In genomic region chr10:115363151-115363550, GRCm38 (mm10) we compare ENCODE assay signal across 8 mouse cellular contexts. TPM values are rescaled to one million over a fixed set of nuclear protein-coding genes. Genes with fewer than 3 reads are reported as not detected.
DNase-seq lines count a peak whose midpoint lies in the region; ATAC-seq and TF ChIP-seq lines count a peak whose summit lies in the region.

No protein-coding gene starts in this region.

- H3K79me2 ChIP-seq in liver, adult 2 months (ENCODE audit: control insufficient read depth, insufficient read depth, low read length) = peaks cover 6% of the 10 kb centered on the region; the same call in 1 of the 2 replicates

- no peak overlapping the region for H3K9ac ChIP-seq in liver, adult 2 months (ENCODE audit: low read depth, low read length)
- peak overlapping the region; percentile 62 for H3K9ac ChIP-seq in embryonic facial prominence, embryonic 11.5 days (replicated peaks; ENCODE audit: low read length)
- H3K9ac ChIP-seq in intestine, postnatal 0 days (ENCODE audit: low read depth, low read length) = no peak overlapping the region

- peaks cover 12% of the 10 kb centered on the region; the same call in 1 of the 2 replicates for H3K4me1 ChIP-seq in liver, adult 2 months (ENCODE audit: control insufficient read depth, insufficient read depth, low read length)
- H3K4me1 ChIP-seq in embryonic facial prominence, embryonic 11.5 days (ENCODE audit: control insufficient read depth, insufficient read depth, low read length) = no peaks in the 10 kb centered on the region
- no peaks in the 10 kb centered on the region for H3K4me1 ChIP-seq in intestine, postnatal 0 days (replicated peaks; ENCODE audit: control insufficient read depth, insufficient read depth, low read length)
- peaks cover 15% of the 10 kb centered on the region for H3K4me1 ChIP-seq in small intestine, adult 2 months (ENCODE audit: control insufficient read depth, insufficient read depth, insufficient read length, low read length)

- no peak overlapping the region for H3K4me3 ChIP-seq in liver, adult 2 months (ENCODE audit: insufficient read depth, low read depth, low read length)
- peak overlapping the region; percentile 47; the same call in 1 of the 2 replicates for H3K4me3 ChIP-seq in embryonic facial prominence, embryonic 11.5 days (ENCODE audit: low read depth, low read length)
- no peak overlapping the region for H3K4me3 ChIP-seq in intestine, postnatal 0 days (ENCODE audit: low read depth, low read length)
- no peak overlapping the region for H3K4me3 ChIP-seq in small intestine, adult 2 months (ENCODE audit: low read depth, low read length)

- no peaks in the 10 kb centered on the region for H3K9me3 ChIP-seq in embryonic facial prominence, embryonic 11.5 days (replicated peaks; ENCODE audit: control insufficient read depth, low read length)
- no peaks in the 10 kb centered on the region for H3K9me3 ChIP-seq in intestine, postnatal 0 days (ENCODE audit: control insufficient read depth)

- TF ChIP-seq POLR2A in liver, adult 2 months (IDR thresholded peaks at IDR 0.05; ENCODE audit: extremely low read depth, insufficient read depth, low read length) = no peak
- TF ChIP-seq POLR2A in small intestine, adult 2 months (IDR thresholded peaks at IDR 0.05; ENCODE audit: low read depth, low read length) = no peak

- H3K27me3 ChIP-seq in liver, adult 2 months (ENCODE audit: control insufficient read depth, insufficient read depth, low read length) = no peaks in the 10 kb centered on the region
- no peaks in the 10 kb centered on the region for H3K27me3 ChIP-seq in embryonic facial prominence, embryonic 11.5 days (ENCODE audit: control insufficient read depth, insufficient read depth, low read length)
- H3K27me3 ChIP-seq in intestine, postnatal 0 days (replicated peaks; ENCODE audit: control insufficient read depth, insufficient read depth, low read length) = no peaks in the 10 kb centered on the region
- H3K27me3 ChIP-seq in small intestine, adult 2 months (ENCODE audit: control insufficient read depth, insufficient read depth, low read length) = no peaks in the 10 kb centered on the region

- peak overlapping the region; percentile 62 for H3K4me2 ChIP-seq in embryonic facial prominence, embryonic 11.5 days (ENCODE audit: low read depth, low read length)
- peak overlapping the region; percentile 75 for H3K4me2 ChIP-seq in intestine, postnatal 0 days (replicated peaks; ENCODE audit: low read depth)

- no peak for TF ChIP-seq CTCF in liver, adult 2 months (IDR thresholded peaks at IDR 0.05; ENCODE audit: low read depth, low read length)
- TF ChIP-seq CTCF in intestine, postnatal 0 days (IDR thresholded peaks at IDR 0.05; ENCODE audit: low read depth) = no peak
- TF ChIP-seq CTCF in small intestine, adult 2 months (IDR thresholded peaks at IDR 0.05; ENCODE audit: extremely low read depth, insufficient read length, insufficient replicate concordance, low read depth, low read length) = no peak

- no peak for ATAC-seq in embryonic facial prominence, embryonic 11.5 days (replicated peaks; ENCODE audit: insufficient number of reproducible peaks, low FRiP score, low TSS enrichment, low read depth)
- ATAC-seq in intestine, postnatal 0 days = no peak

- no peaks in the 10 kb centered on the region for H3K36me3 ChIP-seq in liver, adult 2 months (ENCODE audit: control insufficient read depth, insufficient read depth, low read length)
- no peaks in the 10 kb centered on the region for H3K36me3 ChIP-seq in embryonic facial prominence, embryonic 11.5 days (replicated peaks; ENCODE audit: control insufficient read depth, insufficient read depth, low read depth, low read length)
- no peaks in the 10 kb centered on the region; the same call in 1 of the 2 replicates for H3K36me3 ChIP-seq in intestine, postnatal 0 days (ENCODE audit: control insufficient read depth, insufficient read depth)
- peaks cover 2% of the 10 kb centered on the region; the same call in 1 of the 2 replicates for H3K36me3 ChIP-seq in small intestine, adult 2 months (ENCODE audit: control insufficient read depth, insufficient read depth, low read length)

- H3K27ac ChIP-seq in liver, adult 2 months (replicated peaks; ENCODE audit: insufficient read depth, low read depth, low read length) = peak overlapping the region; percentile 36; the same call in 1 of the 2 replicates
- no peak overlapping the region for H3K27ac ChIP-seq in embryonic facial prominence, embryonic 11.5 days (replicated peaks; ENCODE audit: low read depth, low read length)
- peak overlapping the region; percentile 92; the same call in 1 of the 2 replicates for H3K27ac ChIP-seq in intestine, postnatal 0 days (ENCODE audit: low read depth, low read length)
- peak overlapping the region; percentile 97; the same call in 1 of the 2 replicates for H3K27ac ChIP-seq in small intestine, adult 2 months (ENCODE audit: insufficient read depth, low read depth, low read length)

- 64% methylated on average over 4 of the region's 4 CpGs for WGBS in liver, adult 2 months
- 88% methylated on average over 4 of the region's 4 CpGs for WGBS in embryonic facial prominence, embryonic 11.5 days
- WGBS in intestine, postnatal 0 days = 76% methylated on average over 4 of the region's 4 CpGs
- WGBS in small intestine, adult 2 months = 70% methylated on average over 4 of the region's 4 CpGs

- DNase-seq in liver, adult 2 months (ENCODE audit: extremely low read depth, low read depth, low spot score) = no peak
- DNase-seq in liver = no peak
- DNase-seq in embryonic facial prominence, embryonic 11.5 days (ENCODE audit: low spot score) = no peak
- no peak for DNase-seq in gastrocnemius, postnatal 25 days
- no peak for DNase-seq in right cerebral cortex, postnatal 4 days
- DNase-seq in ovary, postnatal 10 days (ENCODE audit: low spot score) = no peak

RNA-seq across cellular contexts. Expression of gene Tmem19, which starts 0.8 kb away (rescaled TPM):
- 30.8 and 36.7 TPM in 2 replicates for total RNA-seq in liver, adult 2 months (2014; rRNA removed)
- polyA plus RNA-seq in liver, adult 2 months (2012; rRNA removed) = 41.8 and 47.4 TPM in 2 replicates
- 25.3 and 36.4 TPM in 2 replicates for polyA plus RNA-seq in embryonic facial prominence, embryonic 11.5 days (2014; fragmentation: Nextera tagmentation; extraction: Ambion mirVana)
- 47.4 and 50.7 TPM in 2 replicates for polyA plus RNA-seq in intestine, postnatal 0 days (2015; fragmentation: Nextera tagmentation; extraction: Ambion mirVana)
- 17.0 and 29.9 TPM in 2 replicates for polyA plus RNA-seq in small intestine, adult 2 months (2012; rRNA removed)
- 10 to 100 TPM in 1 of 2 experiments, 1 to 10 TPM in 1; 8.8 to 14.9 TPM for total RNA-seq in gastrocnemius, postnatal 25 days (2021)

RNA-seq across cellular contexts. Expression of gene Thap2, which starts 21.1 kb away (rescaled TPM):
- total RNA-seq in liver, adult 2 months (2014; rRNA removed) = 6.6 and 8.7 TPM in 2 replicates
- polyA plus RNA-seq in liver, adult 2 months (2012; rRNA removed) = 2.5 and 3.8 TPM in 2 replicates
- polyA plus RNA-seq in embryonic facial prominence, embryonic 11.5 days (2014; fragmentation: Nextera tagmentation; extraction: Ambion mirVana) = 20.0 and 21.6 TPM in 2 replicates
- polyA plus RNA-seq in intestine, postnatal 0 days (2015; fragmentation: Nextera tagmentation; extraction: Ambion mirVana) = 10.0 and 10.4 TPM in 2 replicates
- polyA plus RNA-seq in small intestine, adult 2 months (2012; rRNA removed) = 1.5 and 2.1 TPM in 2 replicates
- 1 to 10 TPM; 6.1 to 7.8 TPM for total RNA-seq in gastrocnemius, postnatal 25 days (2021)

RNA-seq across cellular contexts. Expression of gene Zfc3h1, which starts 21.6 kb away (rescaled TPM):
- 28.3 and 31.6 TPM in 2 replicates for total RNA-seq in liver, adult 2 months (2014; rRNA removed)
- polyA plus RNA-seq in liver, adult 2 months (2012; rRNA removed) = 6.0 and 7.9 TPM in 2 replicates
- polyA plus RNA-seq in embryonic facial prominence, embryonic 11.5 days (2014; fragmentation: Nextera tagmentation; extraction: Ambion mirVana) = 18.3 and 23.1 TPM in 2 replicates
- polyA plus RNA-seq in intestine, postnatal 0 days (2015; fragmentation: Nextera tagmentation; extraction: Ambion mirVana) = 11.5 and 12.0 TPM in 2 replicates
- polyA plus RNA-seq in small intestine, adult 2 months (2012; rRNA removed) = 3.3 and 5.3 TPM in 2 replicates
- total RNA-seq in gastrocnemius, postnatal 25 days (2021) = 10 to 100 TPM in 1 of 2 experiments, 1 to 10 TPM in 1; 9.4 to 11.0 TPM

RNA-seq across cellular contexts. Expression of gene Rab21, which starts 47.8 kb away (rescaled TPM):
- total RNA-seq in liver, adult 2 months (2014; rRNA removed) = 14.7 and 16.5 TPM in 2 replicates
- 18.0 and 19.0 TPM in 2 replicates for polyA plus RNA-seq in liver, adult 2 months (2012; rRNA removed)
- polyA plus RNA-seq in embryonic facial prominence, embryonic 11.5 days (2014; fragmentation: Nextera tagmentation; extraction: Ambion mirVana) = 6.7 and 15.0 TPM in 2 replicates
- polyA plus RNA-seq in intestine, postnatal 0 days (2015; fragmentation: Nextera tagmentation; extraction: Ambion mirVana) = 14.7 and 15.9 TPM in 2 replicates
- polyA plus RNA-seq in small intestine, adult 2 months (2012; rRNA removed) = 12.6 and 28.8 TPM in 2 replicates
- 10 to 100 TPM; 42.8 to 43.7 TPM for total RNA-seq in gastrocnemius, postnatal 25 days (2021)
